Mouse (Mus musculus): Measurements from ENCODE around the gene Nrtn. TPM values are rescaled to one million over a fixed set of nuclear protein-coding genes. Genes with fewer than 3 reads are reported as not detected.

Nrtn gene
- total RNA-seq (2021) = 10 to 100 TPM; 22.4 to 22.5 TPM

- DNase-seq = peak; percentile 92
Measured at GRCm38 (mm10) chr17:56757416-56758123, at the start of gene Nrtn. Nrtn (minus strand) TSS chr17:56757530.

DNA sequence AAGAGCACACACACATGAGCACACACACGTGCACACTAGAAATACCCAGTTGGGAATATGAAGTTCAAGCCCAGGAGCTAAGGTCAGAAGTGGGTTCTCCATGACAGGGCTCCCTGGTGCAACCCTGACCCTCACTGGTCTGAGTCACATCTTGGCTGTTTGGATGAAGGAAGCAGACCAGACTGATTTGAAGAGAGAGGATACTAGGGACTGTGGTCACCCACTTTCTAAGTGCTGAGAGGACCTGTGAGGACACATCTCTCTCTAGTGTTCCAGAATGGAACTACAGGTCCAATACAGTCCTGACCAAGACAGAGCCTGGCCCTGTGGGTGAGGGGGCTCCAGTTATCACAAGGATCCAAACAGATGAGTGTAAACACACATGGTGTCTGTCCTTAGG lies 48.5 kb upstream of the Nrtn start:
- no peak for DNase-seq

DNA sequence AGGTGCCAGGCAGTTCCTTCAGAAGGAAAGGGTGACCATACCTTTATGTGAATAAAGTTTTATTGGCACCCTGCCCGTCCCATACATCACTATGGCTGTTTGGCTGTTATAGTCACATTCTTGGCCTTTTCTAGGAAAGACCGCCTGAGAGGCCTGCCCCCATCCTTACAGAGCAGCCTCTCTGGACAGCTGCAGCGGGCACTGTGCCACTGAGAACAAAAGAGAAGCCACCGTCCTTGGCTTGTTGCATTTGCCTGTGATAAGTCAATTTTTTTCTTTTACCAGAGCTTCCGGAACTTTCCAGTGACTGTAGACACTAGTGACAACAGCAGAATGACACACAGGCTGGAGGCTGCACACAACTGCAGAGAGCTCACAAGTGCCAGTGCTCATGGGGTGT lies 47.6 kb upstream of the Nrtn start:
- DNase-seq = no peak

DNA sequence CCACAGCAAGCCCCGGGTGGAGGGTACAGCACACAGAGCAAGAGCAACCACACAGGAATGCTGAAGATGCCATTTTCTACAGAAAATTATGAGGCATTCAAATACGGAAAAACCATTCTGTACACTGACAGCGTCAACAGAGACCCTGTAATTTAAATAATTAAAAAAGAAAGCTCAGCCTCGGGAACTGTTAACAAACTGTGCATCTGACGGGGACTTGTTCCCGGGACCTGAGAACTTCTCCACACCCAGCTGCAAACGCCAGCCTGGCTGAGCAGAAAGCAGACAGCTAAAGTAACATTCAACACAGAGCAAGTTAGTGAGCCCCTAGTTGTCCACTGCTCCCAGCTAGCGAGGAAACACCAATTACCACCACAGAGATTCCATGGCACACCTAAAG lies 44.7 kb upstream of the Nrtn start:
- no peak for DNase-seq

DNA sequence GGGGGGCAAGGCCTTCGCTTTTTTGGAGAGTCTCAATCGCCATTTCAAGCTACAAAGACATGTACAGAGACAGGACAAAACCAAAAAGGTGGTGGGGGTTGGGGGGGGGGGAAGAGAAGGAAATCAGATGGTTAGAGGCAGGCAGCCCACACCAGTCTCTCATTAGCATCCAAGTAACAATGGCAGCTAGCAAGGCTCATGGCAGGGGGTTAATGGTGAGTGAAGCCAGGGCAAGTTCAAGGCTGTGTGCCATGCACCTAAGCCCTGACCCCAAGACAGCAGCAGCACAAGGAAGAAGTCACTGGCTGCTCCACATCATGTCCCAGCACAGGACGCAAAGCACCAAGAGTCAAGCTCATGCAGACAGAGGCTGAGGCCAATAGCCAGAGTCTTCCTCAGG lies 41.9 kb upstream of the Nrtn start:
- DNase-seq = no peak

DNA sequence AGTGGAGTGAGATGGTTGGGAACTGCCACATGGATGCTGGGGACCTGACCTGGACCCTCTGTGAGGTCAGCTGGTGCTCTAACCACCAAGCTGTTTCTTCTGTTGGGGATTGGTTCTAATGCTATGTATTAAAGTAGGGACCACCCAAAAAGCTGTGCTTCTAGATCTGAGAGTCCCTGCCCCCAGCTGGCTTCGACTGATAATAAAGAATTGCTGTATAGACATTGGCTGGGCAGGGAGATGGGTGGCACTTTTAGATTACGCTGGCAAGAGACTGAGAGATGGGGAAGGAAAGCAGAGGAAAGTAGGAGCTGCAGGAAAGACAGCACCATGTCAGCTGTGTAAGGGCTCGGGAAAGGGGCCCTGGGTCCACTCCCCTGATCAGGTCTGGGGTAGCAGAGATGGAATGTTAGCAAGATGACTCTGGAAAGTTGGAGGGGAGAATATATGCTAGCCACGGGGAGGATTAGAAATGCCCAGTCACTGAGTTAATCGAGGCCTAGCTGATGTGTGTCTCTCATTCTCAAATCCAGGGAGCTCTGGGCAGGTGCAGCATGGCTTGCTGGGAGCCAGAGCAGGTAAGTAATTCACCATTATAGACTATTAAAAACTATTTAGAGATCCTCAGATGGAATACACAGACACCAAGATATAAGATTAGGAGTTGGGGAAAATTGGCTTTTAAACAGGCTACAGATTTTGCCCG lies 36.4 kb upstream of the Nrtn start:
- DNase-seq = no peak

- no peak for DNase-seq
Measured at GRCm38 (mm10) chr17:56792588-56792987, 35.3 kb upstream of the Nrtn start.

DNA sequence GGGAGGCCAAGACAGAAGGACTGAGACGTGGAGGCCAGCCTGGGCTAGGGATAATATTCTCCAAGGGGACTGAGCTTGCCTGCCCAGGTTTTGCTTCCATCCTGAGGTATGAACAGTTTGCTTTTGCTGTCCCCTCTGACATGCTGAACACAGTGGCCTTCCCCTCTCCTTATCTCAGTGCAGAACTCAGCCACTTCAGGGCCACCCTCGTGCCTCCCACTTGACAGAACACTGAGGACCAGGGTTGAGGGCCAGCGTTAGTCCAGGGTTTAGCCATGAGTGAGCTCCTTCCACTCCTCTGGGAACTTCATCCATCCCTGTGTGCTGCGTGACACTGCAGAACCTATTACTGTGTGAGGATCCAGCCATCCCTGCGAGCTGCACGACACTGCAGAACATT lies 32.0 kb upstream of the Nrtn start:
- DNase-seq = no peak

DNA sequence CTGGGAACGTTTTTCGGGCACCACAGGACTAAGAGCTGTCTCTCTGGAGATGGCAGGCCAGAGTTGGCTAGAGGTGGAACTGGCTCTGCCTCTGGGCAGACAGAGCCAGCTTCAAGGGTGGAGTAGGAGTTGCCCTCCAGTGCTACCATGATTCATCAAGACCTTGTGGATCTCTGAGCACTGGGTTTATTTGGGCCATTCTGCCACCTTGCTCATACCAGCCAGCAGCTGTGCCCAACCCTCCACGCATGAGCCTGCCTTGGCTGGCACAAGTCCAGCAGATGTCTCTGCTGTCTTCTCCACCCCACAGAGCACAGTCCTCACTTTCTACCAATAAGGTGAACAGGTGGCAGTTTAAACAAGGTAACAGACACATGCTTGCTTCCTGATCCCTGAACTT lies 31.6 kb upstream of the Nrtn start:
- no peak for DNase-seq

DNA sequence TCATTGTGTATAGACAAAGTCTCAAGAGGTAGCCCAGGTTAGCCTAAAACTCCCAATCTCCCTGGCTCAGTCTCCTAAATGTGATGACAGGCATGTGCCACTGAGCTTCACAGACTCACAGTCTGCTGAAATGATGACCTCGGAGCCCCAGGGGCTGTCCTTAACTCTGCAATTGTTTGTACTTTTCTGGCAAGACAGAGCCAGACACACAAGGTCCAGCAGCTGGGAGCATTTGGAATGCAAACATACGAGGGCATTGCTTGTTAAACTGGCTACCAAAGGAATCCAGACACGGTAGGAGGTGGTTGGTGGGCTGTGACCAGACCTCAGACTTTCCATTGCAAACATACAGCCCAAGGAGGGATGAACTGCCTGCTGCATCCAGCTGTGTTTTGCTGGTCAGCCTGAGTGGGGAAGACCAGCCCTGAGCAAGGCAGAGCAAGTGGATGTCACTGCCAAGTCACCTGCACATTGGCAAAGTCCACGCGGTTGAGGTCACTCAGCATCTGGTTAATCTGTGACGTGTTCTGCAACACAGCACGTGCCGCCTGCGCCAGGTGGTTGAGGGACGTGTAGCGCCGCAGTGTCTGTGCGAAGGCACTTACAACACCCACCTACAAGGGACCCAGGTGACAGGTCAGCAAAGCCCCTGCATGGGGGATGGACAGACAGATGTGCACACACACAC lies 23.1 kb upstream of the Nrtn start:
- DNase-seq = no peak

DNA sequence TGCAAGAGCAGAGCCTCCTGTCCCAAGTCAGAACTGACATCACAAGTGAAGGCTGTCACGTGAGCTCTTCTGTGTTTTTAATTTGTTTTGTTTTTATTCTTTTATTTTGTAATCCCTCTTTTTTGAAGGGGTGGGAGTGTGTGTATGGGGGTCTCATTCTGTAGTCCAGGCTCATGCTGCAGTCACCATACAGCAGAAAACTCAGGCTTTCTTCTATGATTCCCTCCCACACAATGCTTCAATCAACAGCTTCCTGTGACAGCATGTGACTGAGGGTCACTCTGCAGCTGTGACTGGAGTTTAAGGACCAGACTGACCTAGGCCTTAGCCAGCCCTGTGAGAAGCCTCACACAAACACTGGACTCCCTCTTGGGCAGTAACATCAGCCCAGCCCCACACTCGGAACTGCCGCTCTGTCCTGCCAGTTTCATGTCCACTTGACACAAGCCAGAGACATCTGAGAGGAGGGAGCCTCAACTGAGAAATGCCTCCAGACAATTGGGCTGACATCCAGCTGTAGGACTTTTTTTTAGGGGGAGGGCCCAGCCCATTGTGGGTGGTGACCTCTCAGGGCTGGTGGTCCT lies 21.5 kb upstream of the Nrtn start:
- DNase-seq = peak; percentile 58

DNA sequence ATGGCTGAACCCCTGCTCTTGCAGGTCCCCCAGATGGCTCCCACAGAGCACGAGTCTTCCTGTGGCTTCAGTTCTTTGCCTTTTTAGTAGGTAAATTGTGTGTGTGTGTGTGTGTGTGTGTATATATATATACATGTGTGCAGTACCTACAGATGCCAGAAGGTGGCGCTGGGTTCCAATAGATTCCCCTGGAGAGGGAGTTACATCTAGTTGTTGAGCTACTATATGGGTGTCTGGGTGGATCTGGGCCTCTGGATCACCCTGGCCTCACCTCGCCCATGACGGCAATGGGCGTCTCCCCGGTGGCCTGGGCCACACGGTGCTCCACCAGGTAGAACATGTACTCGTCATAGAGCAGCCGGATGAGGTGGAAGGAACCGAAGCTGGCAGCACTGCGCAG lies 20.2 kb upstream of the Nrtn start:
- DNase-seq = no peak

GRCm38 (mm10) chr17:56769950-56770349 lies 12.6 kb upstream of the Nrtn start, which contains the start of gene Prr22:
Prr22 (plus strand) TSS chr17:56770250.
- DNase-seq = no peak

DNA sequence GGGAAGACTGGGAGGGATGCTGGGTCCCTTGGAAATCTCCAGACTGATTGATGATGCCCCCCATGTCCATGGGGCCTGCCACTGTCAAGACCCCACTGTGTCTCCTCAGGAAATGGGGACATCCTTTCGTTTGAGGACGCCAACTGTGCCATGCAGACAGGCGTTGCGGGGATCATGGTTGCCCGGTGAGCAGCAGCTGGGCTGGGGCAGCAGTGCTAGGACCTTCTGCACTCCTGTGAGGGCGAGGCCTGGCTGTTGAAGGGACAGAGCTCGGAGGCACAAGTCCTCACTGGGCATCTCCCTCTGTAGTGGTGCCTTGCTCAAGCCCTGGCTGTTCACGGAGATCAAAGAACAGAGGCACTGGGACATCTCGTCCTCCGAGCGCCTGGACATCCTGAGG lies 11.6 kb upstream of the Nrtn start:
- no peak for DNase-seq

DNA sequence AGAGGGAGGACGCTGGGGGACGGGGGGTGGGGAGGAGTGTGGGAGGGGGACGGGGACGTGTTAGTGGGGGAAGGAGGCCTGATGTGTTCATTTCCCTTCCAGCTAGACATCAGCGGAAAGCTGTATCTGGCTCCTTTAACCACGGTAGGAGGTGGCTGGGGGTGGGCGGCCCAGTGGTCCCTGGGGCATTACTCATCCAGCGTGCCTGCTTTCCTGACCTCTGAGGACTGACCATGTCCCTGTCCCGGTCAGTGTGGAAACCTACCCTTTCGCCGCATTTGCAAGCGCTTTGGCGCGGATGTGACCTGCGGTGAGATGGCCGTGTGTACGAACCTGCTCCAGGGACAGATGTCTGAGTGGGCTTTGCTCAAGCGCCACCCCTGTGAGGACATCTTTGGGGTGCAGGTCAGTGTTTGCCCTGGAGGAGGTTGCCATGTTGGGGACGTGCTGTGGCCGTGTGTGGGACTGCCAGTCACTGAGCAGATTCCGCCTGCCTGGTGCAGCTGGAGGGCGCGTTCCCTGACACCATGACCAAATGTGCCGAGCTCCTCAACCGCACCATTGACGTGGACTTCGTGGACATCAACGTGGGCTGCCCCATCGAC lies 10.3 kb upstream of the Nrtn start:
- DNase-seq = no peak

GRCm38 (mm10) chr17:56766631-56767405 lies 9.5 kb upstream of the Nrtn start:
- no peak for DNase-seq

- DNase-seq = no peak
Measured at GRCm38 (mm10) chr17:56765431-56765830, 8.1 kb upstream of the Nrtn start.

DNA sequence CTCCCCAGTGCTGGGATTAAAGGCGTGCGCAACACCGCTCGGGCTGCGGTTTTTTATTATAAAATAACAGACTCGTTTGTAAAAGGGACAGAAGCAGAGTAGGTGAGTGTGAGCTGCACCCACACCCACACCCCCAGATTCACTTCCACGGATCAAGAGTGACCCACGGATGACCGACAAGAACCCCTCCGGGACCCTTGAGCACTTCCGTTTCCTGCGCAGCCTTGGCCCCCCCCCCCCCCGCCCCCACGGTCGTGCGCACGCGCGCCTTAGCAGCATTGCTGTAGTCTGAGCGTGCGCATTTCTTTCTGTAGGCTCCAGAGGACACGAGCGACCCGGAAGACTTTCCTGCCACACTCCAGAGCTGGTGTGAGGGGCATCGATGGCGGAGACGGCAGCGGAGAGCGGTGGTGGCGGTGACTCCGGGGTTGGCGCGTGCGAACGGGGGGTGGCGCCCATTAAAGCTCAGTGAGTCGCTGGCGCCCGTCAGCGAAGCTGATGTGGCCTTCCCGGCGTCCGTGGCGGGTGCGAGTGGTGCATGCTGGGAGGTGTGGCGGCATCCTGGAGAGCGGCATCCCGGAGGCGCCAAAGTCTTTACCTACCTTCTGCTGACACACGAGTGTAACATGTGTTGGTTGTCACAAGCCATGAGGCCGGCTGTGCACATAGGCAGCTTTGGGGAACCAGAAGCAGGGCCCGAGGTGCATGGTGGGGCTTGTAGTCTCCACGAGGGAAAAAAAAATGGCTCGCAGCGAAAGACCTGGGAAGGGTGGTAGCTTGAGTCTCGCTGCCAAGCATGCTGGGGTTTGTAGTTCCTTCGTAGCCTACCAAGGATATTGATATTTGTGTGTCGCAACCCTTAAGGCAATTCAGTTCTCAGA lies 7.4 kb upstream of the Nrtn start, which contains the start of gene Dus3l:
Gene Dus3l, plus strand, starts transcription at position 284 of the 881 bp plus-strand sequence.
- DNase-seq = peak; percentile 84

DNA sequence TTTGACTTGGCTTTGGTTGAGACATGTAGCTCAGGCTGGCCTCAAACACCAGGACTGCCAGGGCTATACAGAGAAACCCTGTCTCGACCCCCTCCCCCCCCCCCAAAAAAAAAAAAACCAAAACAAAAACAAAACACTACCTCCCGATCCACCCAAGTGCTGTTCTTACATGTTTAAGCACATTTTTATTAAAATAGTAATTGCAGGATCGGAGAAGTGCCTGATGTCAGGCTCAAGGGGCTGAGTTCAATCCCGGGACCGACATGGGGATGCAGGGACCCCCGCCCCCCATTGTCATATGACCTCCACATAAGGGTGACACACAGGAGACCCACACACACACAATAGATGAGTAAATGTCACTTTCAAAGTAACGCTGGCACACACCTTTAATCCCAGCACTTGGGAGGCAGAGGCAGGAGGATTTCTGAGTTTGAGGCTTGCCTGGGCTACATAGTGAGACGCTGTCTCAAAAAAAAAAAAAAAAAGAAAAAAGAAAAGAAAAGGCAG lies 6.5 kb upstream of the Nrtn start:
- no peak for DNase-seq

Measured in heart, postnatal 4 days (tissue).